Mouse (Mus musculus) 3T3-L1 (cell line): ENCODE results near the gene 2310057M21Rik.

Experiments used
- DNase-seq: peaks from one replicate; pipeline ENCODE4 v3.0.0-alpha.2; 2015; ENCODE audit warnings: low read depth, low spot score

2310057M21Rik gene

DNA sequence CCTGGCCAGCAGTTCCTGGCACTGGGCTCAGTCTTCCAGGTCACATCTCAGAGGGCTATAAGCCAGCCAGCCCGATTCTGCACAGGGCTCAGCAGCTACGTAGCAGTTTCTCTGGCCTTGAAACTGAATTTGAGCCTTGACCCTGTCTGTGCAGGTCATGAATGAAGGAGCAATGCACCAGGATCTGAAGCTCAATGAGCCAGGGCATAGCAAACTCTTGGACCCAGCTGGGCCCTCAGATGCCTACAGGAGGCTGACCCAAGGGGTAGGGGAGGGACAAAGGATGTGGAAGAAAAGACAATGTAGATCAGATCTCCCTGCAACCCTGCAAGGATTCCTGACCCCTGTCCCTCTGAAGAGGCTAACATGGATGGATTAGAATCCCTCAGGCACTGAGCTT is 40.4 kb downstream of the 2310057M21Rik start, which contains the start of gene Cuzd1:
Cuzd1 (minus strand) TSS at position 101 of the 400 bp plus-strand sequence.
- no peak for DNase-seq

DNA sequence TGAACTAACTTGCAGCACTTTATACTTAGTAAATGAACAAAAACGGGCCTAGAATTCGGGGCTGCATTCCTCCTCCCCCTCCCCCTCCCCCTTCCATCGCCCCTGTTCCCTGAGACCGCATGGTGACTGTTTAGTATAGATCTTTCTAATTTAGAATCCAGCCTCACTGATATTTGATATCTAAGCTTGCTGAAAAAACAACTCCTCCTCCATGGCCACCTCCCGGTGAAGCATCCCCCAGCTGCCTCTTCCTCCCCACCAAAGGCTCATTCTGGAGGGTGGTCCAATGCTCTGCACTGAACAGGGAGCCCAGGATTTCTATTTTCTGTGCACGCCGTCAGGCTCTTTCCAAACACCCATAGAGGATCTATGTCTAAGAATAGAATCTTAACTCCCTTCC is 44.2 kb downstream of the 2310057M21Rik start:
- no peak for DNase-seq

DNA sequence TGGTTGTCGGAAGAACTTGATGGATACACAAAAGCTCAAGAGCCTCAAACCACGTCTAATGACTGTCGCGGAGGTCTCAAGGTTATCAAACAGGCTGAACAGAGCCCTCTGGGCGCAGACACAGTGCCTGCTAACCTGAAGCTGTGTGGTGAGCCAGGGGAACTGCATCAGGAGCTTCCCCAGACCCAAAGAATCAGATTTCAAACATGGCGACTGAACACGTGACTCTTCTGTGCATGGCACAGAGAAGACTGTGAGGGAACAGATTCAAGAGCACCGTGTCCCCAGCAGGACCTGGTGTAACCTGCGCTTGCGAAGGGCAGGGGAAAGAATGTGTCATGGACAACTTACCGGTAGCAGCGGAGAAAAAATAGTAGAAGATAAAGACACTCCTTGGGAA is 45.0 kb downstream of the 2310057M21Rik start:
- no peak for DNase-seq

DNA sequence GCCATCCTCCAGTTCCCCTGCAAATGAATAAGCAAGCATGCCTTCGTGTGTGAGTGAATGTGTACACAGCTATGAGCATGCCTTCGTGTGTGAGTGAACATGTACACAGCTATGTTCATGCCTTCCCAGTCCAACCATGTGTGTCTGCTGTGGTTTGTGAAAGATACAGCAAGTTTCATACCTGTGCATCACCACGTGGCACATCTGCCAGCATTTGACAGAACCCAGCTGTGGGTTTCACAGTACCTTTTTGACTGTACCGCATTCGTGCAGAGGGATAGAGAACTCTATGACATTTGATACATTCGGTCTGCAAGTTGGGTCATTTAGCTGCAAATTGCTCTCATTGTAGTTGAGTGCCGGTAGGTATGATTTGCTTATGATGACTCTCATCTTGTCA is 48.1 kb downstream of the 2310057M21Rik start:
- DNase-seq = no peak

DNA sequence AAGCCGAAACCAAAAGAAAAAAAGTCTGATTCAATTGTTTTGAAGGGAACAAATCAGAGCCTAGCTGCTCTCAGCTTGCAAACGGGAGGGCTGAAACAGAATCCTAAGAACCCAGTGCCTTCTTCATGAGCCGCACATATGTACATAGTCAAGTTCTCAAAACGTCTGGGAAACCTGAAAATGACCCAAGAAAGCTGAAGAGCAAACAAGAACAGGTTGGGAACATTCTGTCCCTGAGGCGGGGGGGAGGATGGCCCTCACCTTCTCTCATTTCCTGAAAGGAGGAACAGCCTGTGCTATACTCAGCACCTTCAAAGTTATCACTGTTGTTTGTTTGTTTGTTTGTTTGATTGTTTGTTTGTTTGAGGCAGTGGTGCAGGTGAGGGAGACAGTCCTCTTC is 55.8 kb downstream of the 2310057M21Rik start:
- no peak for DNase-seq

DNA sequence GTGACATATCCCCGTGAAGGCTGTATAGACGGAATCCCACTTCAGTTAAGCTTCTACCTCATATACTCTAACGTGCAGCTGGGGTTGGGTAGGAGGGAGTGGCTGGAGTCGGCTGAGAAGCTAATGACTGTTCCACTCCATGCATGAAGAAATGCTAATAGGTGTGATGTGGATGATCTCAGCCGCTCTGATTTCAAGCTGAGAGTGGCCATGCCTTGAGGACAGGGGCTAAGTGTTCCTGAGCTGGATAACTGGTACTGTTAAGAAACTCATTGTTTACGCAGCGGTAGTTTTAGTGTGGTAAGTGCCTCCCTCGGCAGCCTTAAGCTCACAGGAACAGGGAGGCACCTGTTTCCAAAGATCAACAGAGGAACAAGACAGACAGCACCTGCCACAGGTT is 59.2 kb downstream of the 2310057M21Rik start:
- no peak for DNase-seq

DNA sequence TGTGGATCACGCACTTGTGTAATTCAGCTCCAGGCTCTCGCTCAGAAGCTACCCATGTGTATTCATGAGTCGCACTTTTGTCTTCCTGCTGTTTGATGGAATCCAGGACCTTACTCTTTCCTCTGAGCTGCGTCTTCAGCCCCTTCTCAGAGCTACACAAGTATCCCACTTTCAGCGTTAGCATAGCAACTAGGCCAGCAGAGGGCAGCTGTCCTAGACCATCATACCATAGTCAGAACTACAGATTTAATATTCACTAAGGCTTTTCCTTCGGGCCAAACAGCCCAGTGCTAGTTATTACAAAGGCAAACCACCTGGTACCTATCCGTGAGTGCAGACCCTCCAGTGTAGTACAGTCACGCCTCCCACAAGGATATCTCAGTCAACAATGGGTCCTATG is 65.4 kb downstream of the 2310057M21Rik start:
- no peak for DNase-seq
